Mouse (Mus musculus) embryonic facial prominence, embryonic 14.5 days (tissue): ENCODE results near the gene Tex264. TPM values are rescaled to one million over a fixed set of nuclear protein-coding genes. Genes with fewer than 3 reads are reported as not detected.
"Not testable (repeated sequence)": the region's sequence is repeated elsewhere in the genome, so short reads cannot be mapped to it uniquely, and the experiment has no call there.

ENCODE experiments used
- ATAC-seq: fragments of 200-750 bp; cut with Nextera tagmentation; 2 replicates; pipeline ENCODE4 v1.8.0; 2017; ENCODE audit warnings: low read depth, moderate number of reproducible peaks, moderate TSS enrichment
- DNase-seq: peaks from one replicate; pipeline ENCODE4 v3.0.0-alpha.2; 2015; ENCODE audit warnings: low spot score
- H3K27ac ChIP-seq: fragments of 300-500 bp; sonication (generic); replicated peaks from 2 replicates; pipeline ENCODE4 v1.5.1; 2014; ENCODE audit warnings: low read depth, mild to moderate bottlenecking, low read length, moderate library complexity
- H3K27me3 ChIP-seq: fragments of 300-500 bp; sonication (generic); replicated peaks from 2 replicates; pipeline ENCODE4 v1.6.1; 2014; ENCODE audit warnings: low read length; ENCODE audit not compliant: control insufficient read depth, insufficient read depth
- H3K36me3 ChIP-seq: fragments of 300-500 bp; sonication (generic); 2 replicates; pipeline ENCODE4 v1.6.1; 2014; ENCODE audit warnings: low read length, mixed read lengths; ENCODE audit not compliant: control insufficient read depth, insufficient read depth
- H3K4me1 ChIP-seq: fragments of 300-500 bp; sonication (generic); 2 replicates; pipeline ENCODE4 v1.6.1; 2014; ENCODE audit warnings: antibody characterized with exemption, low read length; ENCODE audit not compliant: control insufficient read depth, insufficient read depth
- H3K4me2 ChIP-seq: fragments of 300-500 bp; sonication (generic); 2 replicates; pipeline ENCODE4 v1.6.1; 2014; ENCODE audit warnings: low read depth, mild to moderate bottlenecking, low read length, moderate library complexity, mixed read lengths
- H3K4me3 ChIP-seq: fragments of 300-500 bp; sonication (generic); 2 replicates; pipeline ENCODE4 v1.5.1; 2014; ENCODE audit warnings: low read depth, mild to moderate bottlenecking, low read length
- H3K9ac ChIP-seq: fragments of 300-500 bp; sonication (generic); 2 replicates; pipeline ENCODE4 v1.6.1; 2014; ENCODE audit warnings: low read depth, mild to moderate bottlenecking, low read length, moderate library complexity, mixed read lengths
- H3K9me3 ChIP-seq: fragments of 300-500 bp; sonication (generic); 2 replicates; pipeline ENCODE4 v1.6.1; 2016; ENCODE audit warnings: low read length; ENCODE audit not compliant: control insufficient read depth
- WGBS: fragments of 180-500 bp; shearing (Covaris S2); extraction: QIAGEN DNeasy Blood & Tissue Kit; methylation state at CpG from one replicate; pipeline ENCODE4 v1.1.7; 2014; 5-methylcytosine and 5-hydroxymethylcytosine counted together
- polyA plus RNA-seq: library from polyadenylated mRNA; unstranded; fragments of >200 nt; fragmentation: Nextera tagmentation; extraction: Ambion mirVana; gene quantifications from 2 replicates; pipeline ENCODE4 v1.2.1, GENCODE M21; 2014

The Tex264 gene
- polyA plus RNA-seq, 1 experiment from 2014 or later: 59.0 TPM

- Histone ChIP-seq H3K27ac (no peak overlapping the region), H3K27me3 (no peaks in the 10 kb centered on the region), H3K4me2 (no peak overlapping the region), H3K9me3 (no peaks in the 10 kb centered on the region), H3K36me3 (no peaks in the 10 kb centered on the region), H3K4me3 (no peak overlapping the region), H3K9ac (no peak overlapping the region), H3K4me1 (no peaks in the 10 kb centered on the region)
- DNase-seq: no peak
- 54% methylated on average over 5 of the region's 5 CpGs for WGBS
- no peak for ATAC-seq
Observed at GRCm38 (mm10) chr9:106641346-106641745, 44.4 kb downstream of the Tex264 start.

DNA sequence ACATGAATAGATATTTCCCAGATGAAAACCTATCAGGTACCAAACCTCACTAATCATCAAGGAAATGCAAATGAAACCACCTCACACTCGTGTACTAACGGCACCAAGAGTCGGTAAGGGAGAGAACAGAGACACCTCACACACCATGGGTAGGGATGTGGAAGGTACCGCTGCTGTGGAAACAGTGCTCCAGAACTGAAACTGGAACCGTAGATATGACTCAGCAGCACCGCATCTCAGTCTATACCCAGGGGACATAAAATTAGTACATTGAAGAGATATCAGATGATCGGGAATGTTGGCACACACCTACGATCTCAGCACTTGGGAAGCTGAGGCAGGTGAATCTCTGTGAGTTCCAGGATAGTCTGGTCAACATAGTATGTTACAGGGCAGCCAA lies 47.6 kb downstream of the Tex264 start:
- no peaks in the 10 kb centered on the region for H3K9me3 ChIP-seq
- no peaks in the 10 kb centered on the region for H3K36me3 ChIP-seq
- no peaks in the 10 kb centered on the region for H3K27me3 ChIP-seq
- H3K4me1 ChIP-seq: no peaks in the 10 kb centered on the region
- DNase-seq: no peak
- 95% methylated on average over 8 of the region's 8 CpGs for WGBS
- H3K4me2 ChIP-seq: no peak overlapping the region
- no peak overlapping the region for H3K4me3 ChIP-seq
- no peak overlapping the region for H3K9ac ChIP-seq
- no peak overlapping the region for H3K27ac ChIP-seq
- ATAC-seq: no peak

GRCm38 (mm10) chr9:106632185-106632584 lies 53.5 kb downstream of the Tex264 start:
- ATAC-seq (no peak), DNase-seq (no peak)
- WGBS: 60% methylated on average over 5 of the region's 5 CpGs
- H3K4me2 ChIP-seq: no peak overlapping the region
- H3K4me1 ChIP-seq: no peaks in the 10 kb centered on the region
- H3K9ac ChIP-seq: no peak overlapping the region
- no peaks in the 10 kb centered on the region for H3K27me3 ChIP-seq
- H3K36me3 ChIP-seq: no peaks in the 10 kb centered on the region
- H3K27ac ChIP-seq: no peak overlapping the region
- H3K4me3 ChIP-seq: no peak overlapping the region
- H3K9me3 ChIP-seq: no peaks in the 10 kb centered on the region

DNA sequence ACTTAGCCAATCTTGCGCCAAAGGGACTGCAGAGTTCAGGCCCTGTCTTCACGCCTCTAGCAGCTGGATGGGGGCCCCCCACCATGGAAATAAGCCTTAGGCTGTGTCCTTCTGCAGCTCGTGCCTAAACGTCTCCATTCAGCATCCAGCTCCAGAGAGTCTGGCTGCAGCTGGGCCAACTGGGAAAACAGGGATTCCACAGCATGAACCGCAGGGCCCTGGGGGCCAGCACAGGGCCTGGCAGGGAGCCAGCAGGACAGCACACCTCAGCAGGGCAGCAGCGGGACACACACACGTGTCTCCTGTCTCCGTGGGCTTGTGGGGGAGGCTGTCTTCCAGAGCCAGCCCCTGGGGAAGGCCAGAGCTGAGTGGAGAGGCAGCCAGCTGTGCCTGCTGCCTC lies 57.9 kb downstream of the Tex264 start:
- not testable (repeated sequence) for ATAC-seq, H3K27ac ChIP-seq

GRCm38 (mm10) chr9:106626282-106626681 lies 59.4 kb downstream of the Tex264 start, which contains the start of gene Iqcf6:
Iqcf6 (plus strand) TSS chr9:106626582.
- Histone ChIP-seq H3K36me3 (no peaks in the 10 kb centered on the region), H3K27me3 (no peaks in the 10 kb centered on the region), H3K4me3 (no peak within 1 kb of the TSS), H3K9ac (no peak within 1 kb of the TSS), H3K27ac (no peak within 1 kb of the TSS), H3K9me3 (no peaks in the 10 kb centered on the region), H3K4me2 (no peak within 1 kb of the TSS), H3K4me1 (no peaks in the 10 kb centered on the region)
- WGBS: 75% methylated on average over 2 of the region's 2 CpGs
- ATAC-seq: no peak
- DNase-seq: no peak

More for the DNA sequence above, 57.9 kb downstream of the Tex264 start:
- H3K9me3 ChIP-seq, DNase-seq, H3K36me3 ChIP-seq, H3K27me3 ChIP-seq, H3K4me1 ChIP-seq, H3K4me2 ChIP-seq, H3K4me3 ChIP-seq: not testable (repeated sequence)
- H3K9ac ChIP-seq: 0 out of 2 replicates have a peak overlapping the region, but pooled peaks have one; percentile 19
- 15% methylated on average over 8 of the region's 8 CpGs for WGBS

DNA sequence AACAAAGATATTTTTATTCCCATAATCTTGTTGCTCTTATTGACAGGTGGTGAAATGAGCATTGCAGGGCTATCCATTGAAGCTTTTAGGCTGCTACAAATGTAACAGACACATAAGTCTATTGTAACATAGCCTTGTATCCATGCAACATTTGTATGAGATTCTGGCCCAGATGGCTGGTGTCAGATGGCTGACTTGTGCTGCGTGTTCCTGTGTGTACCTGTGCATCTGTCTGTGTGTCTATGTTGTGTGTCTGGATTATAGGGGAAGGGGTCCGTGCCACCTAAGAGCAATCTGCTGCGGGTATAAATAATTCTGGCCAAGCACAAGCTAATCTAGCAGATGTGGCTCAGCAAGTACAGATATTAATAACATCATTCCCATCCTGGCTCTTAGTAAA lies 68.2 kb downstream of the Tex264 start:
- Histone ChIP-seq H3K36me3 (no peaks in the 10 kb centered on the region), H3K9me3 (peaks cover 7% of the 10 kb centered on the region), H3K4me3 (no peak overlapping the region), H3K27ac (no peak overlapping the region), H3K4me2 (no peak overlapping the region), H3K4me1 (no peaks in the 10 kb centered on the region), H3K27me3 (no peaks in the 10 kb centered on the region), H3K9ac (no peak overlapping the region)
- WGBS: 81% methylated on average over 3 of the region's 3 CpGs
- no peak for ATAC-seq
- no peak for DNase-seq

DNA sequence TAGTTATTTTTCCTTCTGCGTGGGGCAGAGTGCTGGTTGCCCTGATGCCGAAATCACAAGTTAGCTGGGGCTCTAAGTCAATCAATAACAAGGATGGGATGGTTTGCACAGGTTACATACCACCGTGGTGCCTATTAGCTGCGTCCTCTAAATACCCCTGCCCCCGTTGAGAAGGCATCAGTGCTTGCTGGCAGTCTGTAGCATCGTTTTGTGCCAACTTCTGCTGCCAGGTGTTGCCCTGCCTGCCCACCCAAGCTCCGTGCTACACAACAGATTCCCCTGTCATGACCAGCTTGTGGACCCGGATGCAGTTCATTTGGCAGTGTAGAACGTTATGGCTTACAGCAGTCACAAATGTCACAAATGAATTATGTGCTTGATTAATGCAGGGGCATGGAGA lies 69.4 kb downstream of the Tex264 start:
- H3K9me3 ChIP-seq: peaks cover 7% of the 10 kb centered on the region
- H3K36me3 ChIP-seq: no peaks in the 10 kb centered on the region
- no peak overlapping the region for H3K27ac ChIP-seq
- H3K4me2 ChIP-seq: no peak overlapping the region
- H3K27me3 ChIP-seq: no peaks in the 10 kb centered on the region
- no peak for ATAC-seq
- H3K9ac ChIP-seq: no peak overlapping the region
- no peak for DNase-seq
- H3K4me1 ChIP-seq: no peaks in the 10 kb centered on the region
- no peak overlapping the region for H3K4me3 ChIP-seq
- WGBS: 80% methylated on average over 9 of the region's 9 CpGs

DNA sequence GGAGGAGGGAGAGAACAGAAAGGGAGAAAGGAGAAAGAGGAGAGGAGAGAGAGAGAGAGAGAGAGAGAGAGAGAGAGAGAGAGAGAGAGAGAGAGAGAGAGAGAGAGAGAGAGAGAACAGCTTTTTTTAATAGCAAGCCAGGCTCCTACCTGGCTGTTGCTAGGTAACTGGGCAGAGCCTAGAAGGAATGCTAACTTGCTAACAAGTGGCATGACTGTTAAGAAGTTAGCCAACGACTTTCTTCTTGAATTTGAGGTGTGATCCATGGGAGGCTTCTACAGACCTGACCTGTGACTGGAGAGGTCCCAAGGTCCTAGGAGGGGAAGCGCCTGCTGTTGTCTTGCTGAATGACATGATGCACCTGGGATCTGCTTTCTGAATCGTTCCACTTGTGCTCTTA lies 71.1 kb downstream of the Tex264 start:
- Histone ChIP-seq H3K9ac (no peak overlapping the region), H3K4me3 (no peak overlapping the region), H3K4me1 (no peaks in the 10 kb centered on the region), H3K4me2 (no peak overlapping the region), H3K36me3 (no peaks in the 10 kb centered on the region), H3K27ac (no peak overlapping the region), H3K9me3 (peaks cover 6% of the 10 kb centered on the region), H3K27me3 (no peaks in the 10 kb centered on the region)
- no peak for DNase-seq
- 32% methylated on average over 3 of the region's 3 CpGs for WGBS
- no peak for ATAC-seq

DNA sequence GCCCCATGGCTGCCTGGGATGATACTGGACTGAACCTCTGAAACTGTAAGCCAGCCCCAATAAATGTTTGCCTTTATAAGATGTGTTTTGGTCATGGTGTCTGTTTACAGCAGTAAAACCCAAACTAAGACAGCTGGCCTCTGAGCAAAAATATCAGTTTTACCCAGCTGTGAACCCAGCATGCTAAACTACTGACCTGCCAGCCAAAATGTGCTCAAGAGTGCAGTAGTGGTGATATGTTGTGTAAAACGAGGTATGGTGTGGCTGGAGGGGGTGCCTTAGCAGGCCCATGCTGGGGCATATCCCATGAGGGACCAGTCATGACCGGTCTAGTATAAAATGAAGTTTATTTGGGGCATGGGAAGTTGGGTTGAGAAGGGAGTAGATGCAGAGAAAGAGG lies 71.8 kb downstream of the Tex264 start:
- no peak for ATAC-seq

More for the DNA sequence above, 71.8 kb downstream of the Tex264 start:
- no peak overlapping the region for H3K4me2 ChIP-seq
- H3K9me3 ChIP-seq: no peaks in the 10 kb centered on the region
- no peak overlapping the region for H3K4me3 ChIP-seq
- 61% methylated on average over 2 of the region's 2 CpGs for WGBS
- H3K9ac ChIP-seq: no peak overlapping the region
- H3K36me3 ChIP-seq: no peaks in the 10 kb centered on the region
- DNase-seq: no peak
- H3K27ac ChIP-seq: no peak overlapping the region
- no peaks in the 10 kb centered on the region for H3K4me1 ChIP-seq
- H3K27me3 ChIP-seq: no peaks in the 10 kb centered on the region
